Mouse (Mus musculus) ES-E14 (cell line): Measurements from ENCODE around the gene Gstp3. TPM values are rescaled to one million over a fixed set of nuclear protein-coding genes. Genes with fewer than 3 reads are reported as not detected.
A peak's percentile ranks its signal among the peaks of the same experiment; 100 is the strongest.
"Not testable (repeated sequence)": the region's sequence is repeated elsewhere in the genome, so short reads cannot be mapped to it uniquely, and the experiment has no call there.

ENCODE experiments used
- DNase-seq: peaks from one replicate; pipeline ENCODE4 v3.0.0-alpha.2; 2013; ENCODE audit warnings: low read depth, low spot score
- H3K27ac ChIP-seq: 2 replicates; pipeline ENCODE4 v1.5.1; 2012; ENCODE audit warnings: low read depth, mild to moderate bottlenecking, low read length, moderate library complexity, mixed read lengths; ENCODE audit not compliant: poor library complexity, insufficient read depth, severe bottlenecking
- H3K36me3 ChIP-seq: 2 replicates; pipeline ENCODE4 v1.6.1; 2012; ENCODE audit warnings: mild to moderate bottlenecking, low read length, moderate library complexity, mixed read lengths; ENCODE audit not compliant: control insufficient read depth, poor library complexity, insufficient read depth, severe bottlenecking
- H3K4me1 ChIP-seq, 2 experiments: fragments of 150-350 bp in 1 of 2; sonication (generic) in 1 of 2; 2 replicates each; pipeline ENCODE4 v1.6.1; 2012; ENCODE audit warnings: low read length in 2 of 2, mild to moderate bottlenecking in 1 of 2, mixed read lengths in 1 of 2; ENCODE audit not compliant: control insufficient read depth in 2 of 2, insufficient read depth in 2 of 2, poor library complexity in 1 of 2
- H3K4me3 ChIP-seq, 2 experiments: fragments of 150-350 bp in 1 of 2; sonication (generic) in 1 of 2; 2 replicates each; pipeline ENCODE4 v1.5.1; 2012; ENCODE audit warnings: low read length in 2 of 2, low read depth in 1 of 2, mild to moderate bottlenecking in 1 of 2, mixed read lengths in 1 of 2; ENCODE audit not compliant: insufficient read depth in 1 of 2, poor library complexity in 1 of 2, severe bottlenecking in 1 of 2
- H3K9ac ChIP-seq: 2 replicates; pipeline ENCODE4 v1.6.1; 2012; ENCODE audit warnings: low read depth, mild to moderate bottlenecking, low read length, mixed read lengths; ENCODE audit not compliant: poor library complexity, insufficient read depth, severe bottlenecking
- H3K9me3 ChIP-seq: fragments of 150-350 bp; sonication (generic); 2 replicates; pipeline ENCODE4 v1.6.1; 2012; ENCODE audit warnings: low read depth, mild to moderate bottlenecking, low read length; ENCODE audit not compliant: control insufficient read depth, insufficient read depth
- CHD2 ChIP-seq: IDR thresholded peaks from 2 replicates; pipeline ENCODE4 v1.6.1; 2014; ENCODE audit warnings: mild to moderate bottlenecking, low read depth, low read length, inconsistent platforms
- HCFC1 ChIP-seq: IDR thresholded peaks from 2 replicates; pipeline ENCODE4 v1.6.1; 2012; ENCODE audit warnings: low read length, inconsistent platforms, borderline replicate concordance; ENCODE audit not compliant: insufficient read depth
- MAFK ChIP-seq: IDR thresholded peaks from 2 replicates; pipeline ENCODE4 v1.6.1; 2014; ENCODE audit warnings: mild to moderate bottlenecking, low read depth, low read length, inconsistent platforms; ENCODE audit not compliant: insufficient read depth
- ZC3H11A ChIP-seq: IDR thresholded peaks from 2 replicates; pipeline ENCODE4 v1.6.1; 2012; ENCODE audit warnings: low read depth, mild to moderate bottlenecking, inconsistent platforms, low read length, borderline replicate concordance
- ZNF384 ChIP-seq: IDR thresholded peaks from 2 replicates; pipeline ENCODE4 v1.6.1; 2012; ENCODE audit warnings: low read depth, low read length, inconsistent platforms
- in situ Hi-C, 2 experiments: fragments of 600-800 bp; cut with MboI; formaldehyde crosslinking; loops; one replicate each; pipeline ENCODE4 v1.15.1; 2025; ENCODE audit warnings: low sequenced_read_pairs in 2 of 2, inconsistent platforms in 1 of 2; ENCODE audit not compliant: unreplicated experiment in 2 of 2
- total RNA-seq: library from RNA; depleted of rRNA; stranded (reverse); fragments of 300-350 nt; gene quantifications from 2 replicates; pipeline ENCODE4 v1.2.3, GENCODE M21; 2012

Gene Gstp3
- total RNA-seq, 1 experiment: 3.4 TPM

- Histone ChIP-seq H3K36me3 (no peaks in the 10 kb centered on the region), H3K9ac (no peak overlapping the region), H3K4me1 (0 out of 4 replicates have a peak, but pooled peaks cover 0 to 5% of the 10 kb centered on the region in 2 experiments), H3K4me3 (no peak overlapping the region), H3K9me3 (no peaks in the 10 kb centered on the region), H3K27ac (no peak overlapping the region)
- TF ChIP-seq HCFC1 (no peak), MAFK (no peak), ZNF384 (no peak), CHD2 (no peak), ZC3H11A (no peak)
- in situ Hi-C loops: no loop called here
- no peak for DNase-seq
Observed at GRCm38 (mm10) chr19:4071406-4071805, 12.0 kb upstream of the Gstp3 start.

DNA sequence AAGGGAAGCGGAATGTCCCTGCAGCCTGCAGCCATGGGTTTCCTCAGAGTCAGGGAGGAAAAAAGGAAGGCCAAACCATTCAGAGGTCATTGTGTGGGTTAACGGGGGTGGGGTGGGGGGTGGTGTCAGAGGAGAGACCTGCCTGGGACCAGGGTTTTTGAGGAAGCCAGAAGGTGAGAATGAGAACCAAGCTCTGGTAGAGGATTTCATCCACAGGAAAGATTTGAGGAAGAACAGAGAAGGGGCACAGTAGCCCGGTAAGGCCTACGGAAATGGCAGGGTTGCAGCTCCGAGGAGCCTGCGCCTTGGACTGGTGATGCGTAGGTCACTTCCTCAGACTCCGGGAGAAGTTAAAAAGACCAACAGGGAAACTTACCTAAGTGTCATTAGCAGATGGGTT is 11.4 kb upstream of the Gstp3 start:
- TF ChIP-seq CHD2 (no peak), ZNF384 (no peak), ZC3H11A (no peak), MAFK (no peak), HCFC1 (no peak)
- no peak overlapping the region for H3K27ac ChIP-seq

DNA sequence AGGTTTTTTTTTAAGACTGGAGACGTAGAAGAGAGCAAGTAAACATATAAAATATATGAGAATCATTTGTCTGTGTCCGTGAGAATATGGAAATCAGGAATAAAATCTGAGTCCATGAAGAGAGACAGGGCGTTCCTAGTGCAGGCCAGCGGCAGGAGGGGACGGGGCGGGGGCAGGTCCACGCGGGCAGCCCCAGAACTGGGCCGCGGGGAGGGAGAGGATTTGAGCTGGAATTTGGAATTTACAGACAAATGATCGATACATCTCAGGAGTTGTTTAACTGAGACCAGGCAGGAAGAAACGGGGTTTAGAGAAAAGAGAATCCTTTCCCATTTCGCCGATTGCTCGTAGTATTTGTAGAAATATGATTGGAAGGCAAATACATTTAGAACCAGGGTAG is 10.9 kb upstream of the Gstp3 start:
- Histone ChIP-seq H3K27ac (no peak overlapping the region), H3K4me1 (0 out of 4 replicates have a peak, but pooled peaks cover 0 to 5% of the 10 kb centered on the region in 2 experiments), H3K4me3 (peak overlapping the region in 1 of 2 experiments; percentile 22; a peak in 1 of 4 replicates), H3K36me3 (no peaks in the 10 kb centered on the region), H3K9me3 (no peaks in the 10 kb centered on the region), H3K9ac (no peak overlapping the region)
- TF ChIP-seq ZC3H11A (no peak), CHD2 (no peak), HCFC1 (no peak), MAFK (no peak), ZNF384 (no peak)
- DNase-seq: no peak
- in situ Hi-C loops: no loop called here

More for the DNA sequence above, 11.4 kb upstream of the Gstp3 start:
- peak overlapping the region in 1 of 2 experiments; percentile 22; a peak in 1 of 4 replicates for H3K4me3 ChIP-seq
- DNase-seq: no peak
- H3K9me3 ChIP-seq: no peaks in the 10 kb centered on the region
- H3K4me1 ChIP-seq: 0 out of 4 replicates have a peak, but pooled peaks cover 0 to 5% of the 10 kb centered on the region in 2 experiments
- in situ Hi-C loops: no loop called here
- no peaks in the 10 kb centered on the region for H3K36me3 ChIP-seq
- no peak overlapping the region for H3K9ac ChIP-seq

DNA sequence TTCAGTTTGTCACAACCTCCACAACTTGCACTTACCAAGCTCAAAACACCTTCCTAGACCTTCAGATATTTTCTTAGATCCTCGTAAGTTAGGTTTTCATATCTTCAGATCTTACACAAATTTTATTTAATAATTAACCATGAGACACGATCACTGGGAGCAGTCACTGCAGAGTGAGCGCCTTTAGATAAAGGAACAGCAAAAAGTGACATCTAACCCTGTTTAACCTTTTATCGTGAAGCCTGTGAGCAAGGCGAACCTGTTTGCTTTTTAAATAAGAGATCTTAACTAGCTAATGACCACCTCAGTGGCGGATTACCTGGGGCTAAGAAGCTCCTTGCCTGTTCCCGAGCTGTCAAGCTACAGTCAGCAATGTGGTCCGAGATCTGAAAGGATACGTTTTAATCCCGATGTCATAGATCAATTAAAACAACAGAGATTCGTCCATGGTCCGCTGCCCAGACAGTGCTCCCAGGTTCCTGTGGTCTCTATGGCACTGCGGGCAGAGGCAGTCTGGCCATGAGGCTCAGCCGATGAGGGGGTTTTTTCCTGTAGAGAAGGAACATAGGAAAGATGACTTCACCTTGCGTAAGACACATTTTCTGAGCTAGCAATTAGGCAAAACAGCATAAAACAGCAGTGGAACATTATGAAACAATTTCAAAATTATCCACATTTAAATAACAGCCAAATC is 9.5 kb upstream of the Gstp3 start:
- Histone ChIP-seq H3K36me3 (no peaks in the 10 kb centered on the region), H3K27ac (no peak overlapping the region), H3K4me3 (no peak overlapping the region), H3K9me3 (no peaks in the 10 kb centered on the region), H3K9ac (no peak overlapping the region), H3K4me1 (0 out of 4 replicates have a peak, but pooled peaks cover 0 to 5% of the 10 kb centered on the region in 2 experiments)
- TF ChIP-seq MAFK: no peak
- no peak for TF ChIP-seq ZNF384
- no peak for TF ChIP-seq HCFC1
- TF ChIP-seq CHD2: no peak
- TF ChIP-seq ZC3H11A: no peak
- no peak for DNase-seq
- in situ Hi-C loops: no loop called here

- H3K27ac ChIP-seq, H3K4me1 ChIP-seq, H3K36me3 ChIP-seq, H3K4me3 ChIP-seq, in situ Hi-C loops, H3K9me3 ChIP-seq, H3K9ac ChIP-seq, DNase-seq: not testable (repeated sequence)
Observed at GRCm38 (mm10) chr19:4068242-4068641, 8.9 kb upstream of the Gstp3 start.
